Mouse (Mus musculus) heart, embryonic 14.5 days (tissue): ENCODE measurements around the gene Phactr2. TPM values are rescaled to one million over a fixed set of nuclear protein-coding genes. Genes with fewer than 3 reads are reported as not detected.

Experiments used
- ATAC-seq: fragments of 200-750 bp; cut with Nextera tagmentation; 2 replicates; pipeline ENCODE4 v1.8.0; 2017; ENCODE audit warnings: low read depth, moderate TSS enrichment; ENCODE audit not compliant: insufficient number of reproducible peaks, insufficient read depth, low FRiP score
- H3K27ac ChIP-seq, 2 experiments: fragments of 200-500 bp in 1 of 2; fragments of 300-500 bp in 1 of 2; sonication (generic) in 1 of 2; replicated peaks in 1 of 2; 2 replicates each; pipeline ENCODE4 v1.5.1; 2012 to 2014; ENCODE audit warnings: low read depth in 2 of 2, low read length in 2 of 2, control low read depth in 1 of 2, mild to moderate bottlenecking in 1 of 2, mixed read lengths in 1 of 2; ENCODE audit not compliant: control insufficient read depth in 1 of 2, insufficient read depth in 1 of 2
- H3K27me3 ChIP-seq: fragments of 300-500 bp; sonication (generic); 2 replicates; pipeline ENCODE4 v1.6.1; 2014; ENCODE audit warnings: mild to moderate bottlenecking, low read length, control low read depth; ENCODE audit not compliant: control insufficient read depth, insufficient read depth
- H3K36me3 ChIP-seq: fragments of 300-500 bp; sonication (generic); 2 replicates; pipeline ENCODE4 v1.6.1; 2014; ENCODE audit warnings: mild to moderate bottlenecking, control low read depth, low read length, mixed read lengths; ENCODE audit not compliant: control insufficient read depth, insufficient read depth
- H3K4me1 ChIP-seq, 2 experiments: fragments of 200-500 bp in 1 of 2; fragments of 300-500 bp in 1 of 2; sonication (generic) in 1 of 2; 2 replicates each; pipeline ENCODE4 v1.6.1; 2012 to 2014; ENCODE audit warnings: low read length in 2 of 2, control low read depth in 1 of 2, mixed read lengths in 1 of 2; ENCODE audit not compliant: control insufficient read depth in 2 of 2, insufficient read depth in 2 of 2
- H3K4me2 ChIP-seq: fragments of 300-500 bp; sonication (generic); 2 replicates; pipeline ENCODE4 v1.6.1; 2014; ENCODE audit warnings: mild to moderate bottlenecking, low read length
- H3K4me3 ChIP-seq, 2 experiments: fragments of 200-500 bp in 1 of 2; fragments of 300-500 bp in 1 of 2; sonication (generic) in 1 of 2; 2 replicates each; pipeline ENCODE4 v1.5.1; 2012 to 2014; ENCODE audit warnings: low read length in 2 of 2, mild to moderate bottlenecking in 2 of 2, control low read depth in 1 of 2, low read depth in 1 of 2, moderate library complexity in 1 of 2; ENCODE audit not compliant: control insufficient read depth in 1 of 2, insufficient read depth in 1 of 2
- H3K9ac ChIP-seq: fragments of 300-500 bp; sonication (generic); 2 replicates; pipeline ENCODE4 v1.6.1; 2014; ENCODE audit warnings: mild to moderate bottlenecking, low read length
- H3K9me3 ChIP-seq: fragments of 300-500 bp; sonication (generic); 2 replicates; pipeline ENCODE4 v1.6.1; 2016; ENCODE audit warnings: low read length, control low read depth; ENCODE audit not compliant: control insufficient read depth
- WGBS: fragments of 180-500 bp; shearing (Covaris S2); extraction: QIAGEN DNeasy Blood & Tissue Kit; methylation state at CpG from one replicate; pipeline ENCODE4 v1.1.7; 2014; 5-methylcytosine and 5-hydroxymethylcytosine counted together
- polyA plus RNA-seq: library from polyadenylated mRNA; unstranded; fragments of >200 nt; fragmentation: Nextera tagmentation; extraction: Ambion mirVana; gene quantifications from 2 replicates; pipeline ENCODE4 v1.2.1, GENCODE M21; 2014

The Phactr2 gene
- polyA plus RNA-seq, 1 experiment from 2014 or later: 80.1 TPM

GRCm38 (mm10) chr10:13424508-13424907 lies 49.7 kb downstream of the Phactr2 start:
- ATAC-seq: no peak
- Histone ChIP-seq H3K4me3 (no peak overlapping the region), H3K27me3 (no peaks in the 10 kb centered on the region), H3K4me1 (peaks cover 0 to 9% of the 10 kb centered on the region in 2 experiments; a peak in 3 of 4 replicates), H3K9ac (no peak overlapping the region), H3K36me3 (no peaks in the 10 kb centered on the region), H3K9me3 (no peaks in the 10 kb centered on the region), H3K27ac (no peak overlapping the region), H3K4me2 (no peak overlapping the region)
- 78% methylated on average over 17 of the region's 17 CpGs for WGBS

GRCm38 (mm10) chr10:13424015-13424414 lies 50.2 kb downstream of the Phactr2 start:
- no peaks in the 10 kb centered on the region for H3K27me3 ChIP-seq
- no peak overlapping the region for H3K9ac ChIP-seq
- H3K4me1 ChIP-seq: peaks cover 0 to 6% of the 10 kb centered on the region in 2 experiments; a peak in 3 of 4 replicates
- no peak overlapping the region for H3K4me2 ChIP-seq
- H3K4me3 ChIP-seq: no peak overlapping the region
- no peak for ATAC-seq
- H3K9me3 ChIP-seq: no peaks in the 10 kb centered on the region
- 90% methylated on average over 10 of the region's 10 CpGs for WGBS
- no peak overlapping the region for H3K27ac ChIP-seq
- H3K36me3 ChIP-seq: no peaks in the 10 kb centered on the region

- Histone ChIP-seq H3K27ac (no peak overlapping the region), H3K4me1 (peaks cover 0 to 2% of the 10 kb centered on the region in 2 experiments; a peak in 1 of 4 replicates), H3K4me3 (no peak overlapping the region), H3K9ac (no peak overlapping the region), H3K27me3 (no peaks in the 10 kb centered on the region), H3K36me3 (no peaks in the 10 kb centered on the region), H3K4me2 (no peak overlapping the region), H3K9me3 (no peaks in the 10 kb centered on the region)
- 74% methylated on average over 9 of the region's 9 CpGs for WGBS
- ATAC-seq: no peak
These were observed 52.1 kb downstream of the Phactr2 start for GRCm38 (mm10) chr10:13422121-13422520.

GRCm38 (mm10) chr10:13419246-13419645 lies 55.0 kb downstream of the Phactr2 start:
- Histone ChIP-seq H3K9ac (no peak overlapping the region), H3K9me3 (no peaks in the 10 kb centered on the region), H3K4me1 (peaks cover 0 to 2% of the 10 kb centered on the region in 2 experiments; a peak in 1 of 4 replicates), H3K27ac (no peak overlapping the region), H3K27me3 (no peaks in the 10 kb centered on the region), H3K36me3 (no peaks in the 10 kb centered on the region), H3K4me3 (no peak overlapping the region), H3K4me2 (no peak overlapping the region)
- 64% methylated on average over 4 of the region's 4 CpGs for WGBS
- no peak for ATAC-seq

GRCm38 (mm10) chr10:13415489-13416104 lies 58.6 kb downstream of the Phactr2 start:
- H3K4me3 ChIP-seq: no peak overlapping the region
- H3K27me3 ChIP-seq: no peaks in the 10 kb centered on the region
- no peak overlapping the region for H3K27ac ChIP-seq
- peaks cover 4 to 6% of the 10 kb centered on the region in 2 experiments; a peak in 3 of 4 replicates for H3K4me1 ChIP-seq
- WGBS: 81% methylated on average over 8 of the region's 8 CpGs
- no peak overlapping the region for H3K9ac ChIP-seq
- H3K9me3 ChIP-seq: no peaks in the 10 kb centered on the region
- ATAC-seq: no peak
- no peaks in the 10 kb centered on the region for H3K36me3 ChIP-seq
- H3K4me2 ChIP-seq: no peak overlapping the region

- Histone ChIP-seq H3K4me3 (no peak overlapping the region), H3K4me2 (0 out of 2 replicates have a peak overlapping the region, but pooled peaks have one; percentile 12), H3K9me3 (no peaks in the 10 kb centered on the region), H3K9ac (no peak overlapping the region), H3K27ac (peak overlapping the region; percentile 56 to 60), H3K36me3 (no peaks in the 10 kb centered on the region), H3K4me1 (peaks cover 4 to 6% of the 10 kb centered on the region in 2 experiments; a peak in 3 of 4 replicates), H3K27me3 (no peaks in the 10 kb centered on the region)
- 45% methylated on average over 19 of the region's 19 CpGs for WGBS
- ATAC-seq: peak; percentile 71
These were observed 61.8 kb downstream of the Phactr2 start for GRCm38 (mm10) chr10:13412202-13412923.

- H3K27ac ChIP-seq: no peak overlapping the region
- peaks cover 4 to 6% of the 10 kb centered on the region in 2 experiments; a peak in 3 of 4 replicates for H3K4me1 ChIP-seq
- 86% methylated on average over 3 of the region's 3 CpGs for WGBS
- H3K9ac ChIP-seq: no peak overlapping the region
- no peaks in the 10 kb centered on the region for H3K36me3 ChIP-seq
- no peaks in the 10 kb centered on the region for H3K27me3 ChIP-seq
- H3K4me2 ChIP-seq: no peak overlapping the region
- no peak overlapping the region for H3K4me3 ChIP-seq
- no peak for ATAC-seq
- H3K9me3 ChIP-seq: no peaks in the 10 kb centered on the region
These were observed 63.2 kb downstream of the Phactr2 start for GRCm38 (mm10) chr10:13411056-13411455.
